Mouse (Mus musculus) liver, embryonic 12.5 days (tissue): ENCODE measurements around the gene Dek. TPM values are rescaled to one million over a fixed set of nuclear protein-coding genes. Genes with fewer than 3 reads are reported as not detected.

Source experiments
- ATAC-seq: fragments of 200-750 bp; cut with Nextera tagmentation; 2 replicates; pipeline ENCODE4 v1.8.0; 2017; ENCODE audit warnings: moderate number of reproducible peaks, mild to moderate bottlenecking, moderate library complexity
- H3K27ac ChIP-seq: fragments of 300-500 bp; sonication (generic); 2 replicates; pipeline ENCODE4 v1.5.1; 2016; ENCODE audit warnings: mild to moderate bottlenecking
- H3K27me3 ChIP-seq: fragments of 300-500 bp; sonication (generic); replicated peaks from 2 replicates; pipeline ENCODE4 v1.6.1; 2016; ENCODE audit warnings: mild to moderate bottlenecking, moderate library complexity
- H3K36me3 ChIP-seq: fragments of 300-500 bp; sonication (generic); 2 replicates; pipeline ENCODE4 v1.6.1; 2016; ENCODE audit warnings: mild to moderate bottlenecking, moderate library complexity
- H3K4me1 ChIP-seq: fragments of 300-500 bp; sonication (generic); 2 replicates; pipeline ENCODE4 v1.6.1; 2016
- H3K4me2 ChIP-seq: fragments of 300-500 bp; sonication (generic); 2 replicates; pipeline ENCODE4 v1.6.1; 2016; ENCODE audit warnings: mild to moderate bottlenecking, moderate library complexity
- H3K4me3 ChIP-seq: fragments of 300-500 bp; sonication (generic); 2 replicates; pipeline ENCODE4 v1.5.1; 2016; ENCODE audit warnings: mild to moderate bottlenecking, moderate library complexity
- H3K9ac ChIP-seq: fragments of 300-500 bp; sonication (generic); 2 replicates; pipeline ENCODE4 v1.6.1; 2016; ENCODE audit warnings: mild to moderate bottlenecking, moderate library complexity
- H3K9me3 ChIP-seq: fragments of 300-500 bp; sonication (generic); replicated peaks from 2 replicates; pipeline ENCODE4 v1.6.1; 2016; ENCODE audit warnings: mild to moderate bottlenecking, moderate library complexity
- WGBS: fragments of 180-500 bp; shearing (Covaris S2); methylation state at CpG from one replicate; pipeline ENCODE4 v1.1.7; 2016; ENCODE audit not compliant: insufficient replicate concordance; 5-methylcytosine and 5-hydroxymethylcytosine counted together
- polyA plus RNA-seq: library from polyadenylated mRNA; unstranded; fragments of >200 nt; fragmentation: Nextera tagmentation; extraction: Ambion mirVana; gene quantifications from 2 replicates; pipeline ENCODE4 v1.2.1, GENCODE M21; 2016

Dek gene
- polyA plus RNA-seq, 1 experiment from 2014 or later = 421 TPM

DNA sequence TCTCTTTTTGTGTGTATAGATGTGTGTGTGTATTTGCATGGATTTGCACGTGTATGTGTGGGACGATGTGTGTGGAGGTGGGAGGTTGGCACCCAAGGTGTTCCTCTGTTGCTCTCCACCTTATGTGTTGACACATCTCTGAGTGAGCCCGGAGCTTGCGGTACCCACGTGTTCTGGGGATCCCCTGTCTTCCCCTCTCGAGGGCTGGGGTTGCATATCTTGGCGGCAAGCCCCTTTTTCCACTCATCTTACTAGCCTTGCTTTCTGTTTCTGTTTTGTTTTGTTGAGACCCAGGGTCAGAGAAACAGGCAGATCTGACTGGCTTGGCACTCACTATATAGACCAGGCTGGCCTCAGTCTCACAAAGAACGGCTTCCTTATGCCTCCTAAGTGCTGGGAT, 27.1 kb upstream of the Dek start:
- Histone ChIP-seq H3K9me3 (no peaks in the 10 kb centered on the region), H3K4me2 (no peak overlapping the region), H3K4me3 (no peak overlapping the region), H3K27ac (no peak overlapping the region), H3K36me3 (no peaks in the 10 kb centered on the region), H3K27me3 (peaks cover 4% of the 10 kb centered on the region; the same call in 1 of the 2 replicates), H3K4me1 (no peaks in the 10 kb centered on the region), H3K9ac (no peak overlapping the region)
- WGBS = 79% methylated on average over 8 of the region's 8 CpGs
- no peak for ATAC-seq

DNA sequence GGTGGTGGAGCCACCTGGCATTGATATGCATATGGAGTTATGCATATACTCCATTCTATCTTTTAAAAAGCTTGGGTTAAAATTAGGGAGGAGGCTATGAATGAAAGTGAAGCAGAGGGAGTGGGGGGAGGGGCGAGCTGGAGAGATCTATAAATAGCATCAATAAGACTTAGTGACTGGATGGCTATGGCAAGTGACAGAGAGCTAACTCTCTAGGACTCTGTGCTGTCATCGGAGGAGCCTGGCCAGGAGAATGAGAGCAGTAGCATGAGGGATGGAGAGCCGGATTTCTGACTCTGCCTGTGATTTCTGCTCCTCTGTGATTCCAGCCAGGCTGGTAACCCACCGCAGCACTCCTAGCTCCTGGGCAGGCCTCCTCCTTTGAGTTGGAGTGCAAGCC, 23.1 kb upstream of the Dek start:
- no peak overlapping the region for H3K9ac ChIP-seq
- H3K36me3 ChIP-seq = no peaks in the 10 kb centered on the region
- H3K4me1 ChIP-seq = 0 out of 2 replicates have a peak, but pooled peaks cover 2% of the 10 kb centered on the region
- WGBS = 56% methylated on average over 4 of the region's 4 CpGs
- ATAC-seq = no peak
- H3K27ac ChIP-seq = no peak overlapping the region
- H3K27me3 ChIP-seq = peaks cover 22% of the 10 kb centered on the region
- no peaks in the 10 kb centered on the region for H3K9me3 ChIP-seq
- H3K4me3 ChIP-seq = no peak overlapping the region
- no peak overlapping the region for H3K4me2 ChIP-seq

DNA sequence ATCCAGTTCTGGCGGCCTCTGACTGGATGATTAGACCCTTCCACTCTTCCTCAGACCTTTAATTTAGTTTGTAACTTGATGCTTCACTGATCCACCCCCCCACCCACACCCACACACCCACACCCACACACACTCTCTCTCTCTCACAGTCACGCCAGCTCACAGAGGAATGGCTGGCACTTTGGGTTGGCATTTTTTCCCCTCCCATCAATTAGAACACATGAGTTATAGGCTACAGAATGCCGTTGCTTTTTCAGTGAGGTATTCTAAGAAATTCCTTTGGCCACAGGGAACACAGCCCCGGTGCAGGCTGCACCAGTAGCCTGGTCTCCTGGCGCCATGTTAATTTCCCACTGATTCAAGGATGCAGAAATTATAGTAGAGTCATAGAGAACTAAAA, 19.6 kb upstream of the Dek start:
- 0 out of 2 replicates have a peak, but pooled peaks cover 7% of the 10 kb centered on the region for H3K4me1 ChIP-seq
- H3K9ac ChIP-seq = no peak overlapping the region
- no peak overlapping the region for H3K4me2 ChIP-seq
- H3K4me3 ChIP-seq = no peak overlapping the region
- WGBS = 60% methylated on average over 5 of the region's 5 CpGs
- no peak for ATAC-seq
- H3K36me3 ChIP-seq = no peaks in the 10 kb centered on the region
- peaks cover 57% of the 10 kb centered on the region for H3K27me3 ChIP-seq
- no peak overlapping the region for H3K27ac ChIP-seq
- H3K9me3 ChIP-seq = no peaks in the 10 kb centered on the region

DNA sequence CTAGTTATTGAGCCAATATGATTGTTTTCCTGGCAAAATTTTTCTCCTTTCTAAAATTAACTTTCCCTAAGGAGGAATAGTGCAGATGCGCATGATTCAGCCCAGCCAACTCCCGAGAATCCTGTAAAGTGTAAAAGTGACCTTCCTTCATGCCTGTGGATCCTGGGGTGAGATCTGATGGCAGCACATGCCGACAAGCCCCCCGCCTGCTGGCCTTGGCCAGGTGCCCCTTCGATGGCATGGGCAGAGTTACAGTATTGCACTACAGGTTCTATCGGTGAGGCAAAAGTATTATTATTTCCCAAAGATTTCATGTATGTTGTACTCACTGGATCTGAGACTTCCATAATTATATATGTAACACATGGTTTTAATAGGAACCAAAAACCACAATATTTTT, 19.0 kb upstream of the Dek start:
- Histone ChIP-seq H3K9me3 (no peaks in the 10 kb centered on the region), H3K4me2 (no peak overlapping the region), H3K4me3 (no peak overlapping the region), H3K27me3 (peaks cover 62% of the 10 kb centered on the region), H3K27ac (no peak overlapping the region), H3K36me3 (no peaks in the 10 kb centered on the region), H3K9ac (no peak overlapping the region), H3K4me1 (0 out of 2 replicates have a peak, but pooled peaks cover 7% of the 10 kb centered on the region)
- no peak for ATAC-seq
- 75% methylated on average over 6 of the region's 6 CpGs for WGBS

DNA sequence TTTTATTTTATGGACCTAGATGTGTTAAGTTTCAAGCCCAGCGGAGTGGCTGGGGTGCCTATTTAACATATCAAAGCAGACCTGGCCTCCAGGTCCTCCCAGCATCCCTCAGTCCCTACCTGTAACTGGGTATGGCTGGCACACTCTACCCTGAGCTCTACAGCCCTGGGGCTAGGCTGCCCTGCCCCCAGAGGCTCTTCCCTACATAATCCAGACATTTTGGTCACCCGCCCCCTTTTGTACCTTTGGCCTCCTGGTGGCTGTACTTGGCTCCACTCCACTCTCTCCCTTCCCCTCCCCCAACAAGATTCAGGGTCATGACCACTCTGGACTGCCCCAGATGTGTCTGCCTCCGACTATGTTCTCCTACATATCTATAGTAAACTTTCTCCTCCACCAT, 18.4 kb upstream of the Dek start:
- ATAC-seq = peak; percentile 44; the same call in 1 of the 2 replicates
- H3K27ac ChIP-seq = no peak overlapping the region
- H3K9me3 ChIP-seq = no peaks in the 10 kb centered on the region
- no peak overlapping the region for H3K4me3 ChIP-seq
- peaks cover 67% of the 10 kb centered on the region for H3K27me3 ChIP-seq
- H3K36me3 ChIP-seq = no peaks in the 10 kb centered on the region
- WGBS = 45% methylated on average over 3 of the region's 3 CpGs
- H3K9ac ChIP-seq = no peak overlapping the region
- H3K4me1 ChIP-seq = 0 out of 2 replicates have a peak, but pooled peaks cover 7% of the 10 kb centered on the region
- H3K4me2 ChIP-seq = no peak overlapping the region

DNA sequence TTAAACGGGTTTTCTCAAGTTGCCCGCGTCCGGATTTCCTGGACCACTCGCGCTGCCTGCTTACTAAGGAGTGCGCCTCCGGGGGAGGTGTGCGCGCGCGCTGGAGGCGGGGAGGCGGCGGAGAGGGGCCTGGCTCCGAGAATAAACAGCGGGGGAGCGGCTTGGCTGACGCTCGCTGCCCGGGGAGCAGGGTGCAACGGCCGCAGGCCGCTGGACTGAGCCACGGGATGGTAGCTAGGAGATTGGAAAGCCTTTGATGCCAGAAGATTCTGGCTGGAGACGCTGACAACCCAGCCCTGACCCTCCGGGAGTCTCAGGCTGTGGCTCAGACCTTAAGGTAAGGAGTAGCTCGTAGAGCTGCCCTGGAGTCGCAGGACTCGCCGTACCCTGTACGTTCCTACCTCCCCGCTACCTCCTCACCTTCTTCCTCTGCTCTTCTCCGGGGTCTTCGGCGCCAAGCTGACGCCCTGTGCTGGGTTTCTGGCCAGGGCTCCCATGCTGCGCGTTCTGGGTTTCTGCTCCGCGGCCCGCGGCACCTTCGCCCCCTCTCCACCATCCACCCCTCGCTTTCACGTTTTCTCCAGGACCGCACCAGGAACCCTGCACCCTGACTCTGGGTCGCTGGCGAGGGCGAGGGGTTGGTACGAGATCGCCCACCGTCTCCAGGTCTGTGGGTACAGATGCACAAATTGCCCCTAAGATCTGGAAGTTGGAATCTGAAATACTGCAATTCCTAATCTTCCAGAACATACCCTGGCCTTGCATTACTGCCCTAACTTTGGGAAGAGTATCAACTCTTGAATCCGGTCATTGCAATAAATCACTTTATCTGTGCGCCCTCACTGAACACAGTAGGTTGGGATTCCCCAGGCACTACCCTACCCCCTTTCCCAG, 16.8 kb upstream of the Dek start, which contains the start of gene Rnf144b:
TSS of gene Rnf144b (plus strand) at position 120 of the 894 bp plus-strand sequence.
- Histone ChIP-seq H3K27me3 (peaks cover 65% of the 10 kb centered on the region), H3K4me3 (peak within 1 kb of the TSS; percentile 51), H3K9me3 (no peaks in the 10 kb centered on the region), H3K36me3 (no peaks in the 10 kb centered on the region), H3K4me1 (0 out of 2 replicates have a peak, but pooled peaks cover 7% of the 10 kb centered on the region), H3K9ac (0 out of 2 replicates have a peak within 1 kb of the TSS, but pooled peaks have one; percentile 4), H3K27ac (no peak within 1 kb of the TSS), H3K4me2 (peak within 1 kb of the TSS; percentile 69)
- ATAC-seq = no peak
- WGBS = 3% methylated on average over 55 of the region's 55 CpGs

DNA sequence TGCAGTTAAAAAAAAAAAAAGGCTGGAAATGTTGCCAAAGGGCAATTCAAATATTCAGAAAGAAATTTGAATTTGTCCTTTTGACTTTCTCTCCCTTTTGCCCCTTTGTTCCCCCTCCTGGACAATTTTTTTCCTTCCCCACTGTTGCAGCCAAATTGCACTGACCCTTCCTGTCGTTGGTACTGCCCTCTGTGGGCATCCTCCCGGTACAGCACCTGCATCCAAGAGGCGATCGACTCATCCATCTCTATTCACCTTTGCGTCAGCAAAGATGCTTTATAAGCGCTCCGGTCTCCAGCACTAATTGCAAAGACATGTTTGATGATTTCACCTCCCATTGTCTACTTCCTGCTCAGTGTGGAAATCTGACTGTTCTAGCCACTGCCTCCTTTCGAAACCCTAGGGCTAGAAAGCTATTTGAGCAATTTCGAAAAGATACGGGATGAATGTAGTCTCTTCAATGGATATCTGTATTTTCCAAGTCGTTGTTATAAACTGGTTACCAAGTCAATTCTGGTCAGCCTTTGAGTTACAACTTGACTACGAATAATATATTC, 15.4 kb upstream of the Dek start:
- ATAC-seq = no peak
- peaks cover 13% of the 10 kb centered on the region for H3K4me1 ChIP-seq

DNA sequence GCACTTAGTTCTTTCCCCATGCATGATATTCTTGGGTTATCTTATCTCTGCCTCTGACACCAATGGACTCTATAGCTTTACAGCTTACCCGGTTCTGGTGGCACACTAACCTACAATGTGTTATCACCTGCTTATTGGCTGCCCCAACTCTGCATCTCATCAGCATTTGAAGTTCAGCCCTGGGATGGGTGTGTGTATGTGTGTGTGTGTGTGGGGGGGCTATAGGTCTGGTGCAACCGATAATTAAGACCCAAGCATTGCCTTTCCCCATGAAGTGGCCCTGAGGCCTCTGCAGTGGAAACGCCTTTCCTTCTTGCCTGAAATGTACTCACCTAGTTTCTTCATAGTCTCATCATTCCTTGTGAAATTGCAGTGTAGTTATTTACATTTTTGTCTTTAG, 10.0 kb upstream of the Dek start:
- peak; percentile 53 for ATAC-seq
- Histone ChIP-seq H3K4me2 (peak overlapping the region; percentile 1; the same call in 1 of the 2 replicates), H3K36me3 (no peaks in the 10 kb centered on the region), H3K27ac (peak overlapping the region; percentile 65), H3K4me1 (peaks cover 51% of the 10 kb centered on the region), H3K9ac (no peak overlapping the region), H3K9me3 (no peaks in the 10 kb centered on the region), H3K27me3 (peaks cover 16% of the 10 kb centered on the region), H3K4me3 (no peak overlapping the region)
- WGBS = 53% methylated on average over 3 of the region's 3 CpGs

More for the DNA sequence above, 15.4 kb upstream of the Dek start:
- Histone ChIP-seq H3K27me3 (peaks cover 65% of the 10 kb centered on the region), H3K4me3 (no peak overlapping the region), H3K27ac (no peak overlapping the region), H3K9ac (no peak overlapping the region), H3K36me3 (no peaks in the 10 kb centered on the region), H3K4me2 (no peak overlapping the region), H3K9me3 (no peaks in the 10 kb centered on the region)
- 43% methylated on average over 12 of the region's 12 CpGs for WGBS

DNA sequence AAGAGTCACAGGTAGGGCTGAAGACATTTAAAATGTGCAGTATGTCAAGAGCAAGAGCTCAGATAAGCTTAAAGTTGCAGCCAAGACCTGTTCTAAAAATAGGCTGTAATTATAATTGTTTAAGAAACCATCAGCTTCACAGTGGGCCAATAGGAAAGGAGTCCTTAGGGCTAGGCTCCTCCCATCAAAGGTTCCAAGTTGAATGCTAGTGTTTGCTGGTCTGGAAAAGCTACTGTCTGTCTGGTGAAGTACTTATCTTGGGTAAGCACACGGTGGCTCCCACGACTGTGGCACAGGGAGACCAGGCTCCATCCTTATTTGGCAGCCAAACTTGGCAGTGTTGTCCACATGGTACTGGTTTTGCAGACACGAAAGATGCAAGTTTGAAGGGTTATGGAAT, 6.9 kb upstream of the Dek start:
- Histone ChIP-seq H3K36me3 (no peaks in the 10 kb centered on the region), H3K4me2 (peak overlapping the region; percentile 58), H3K27me3 (no peaks in the 10 kb centered on the region), H3K9me3 (no peaks in the 10 kb centered on the region), H3K4me1 (peaks cover 82% of the 10 kb centered on the region), H3K4me3 (no peak overlapping the region), H3K27ac (peak overlapping the region; percentile 100), H3K9ac (peak overlapping the region; percentile 62)
- 17% methylated on average over 3 of the region's 3 CpGs for WGBS
- peak; percentile 78 for ATAC-seq

DNA sequence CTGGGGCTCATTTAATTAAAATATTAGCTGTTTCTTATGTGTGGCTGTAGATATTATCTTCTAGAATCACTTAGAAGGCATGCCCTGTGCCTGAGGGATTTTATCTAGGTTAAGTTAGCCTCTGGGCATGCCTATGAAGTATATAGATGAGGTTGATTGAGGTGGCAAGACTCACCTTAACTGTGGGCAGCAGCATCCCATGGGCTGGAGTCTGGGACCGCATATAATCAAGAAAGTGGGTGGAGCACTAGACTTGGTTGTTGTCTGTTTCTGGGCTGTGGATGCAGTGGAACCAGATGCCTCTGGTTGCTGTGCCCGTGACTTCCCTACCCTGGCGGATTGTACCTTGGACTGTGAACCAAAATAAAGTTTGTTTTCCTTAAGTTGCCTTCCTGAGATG, 6.1 kb upstream of the Dek start:
- no peaks in the 10 kb centered on the region for H3K36me3 ChIP-seq
- peaks cover 91% of the 10 kb centered on the region for H3K4me1 ChIP-seq
- peak; percentile 3; the same call in 1 of the 2 replicates for ATAC-seq
- no peaks in the 10 kb centered on the region for H3K27me3 ChIP-seq
- peak overlapping the region; percentile 100 for H3K27ac ChIP-seq
- WGBS = 62% methylated on average over 3 of the region's 3 CpGs
- H3K9ac ChIP-seq = peak overlapping the region; percentile 62
- no peaks in the 10 kb centered on the region for H3K9me3 ChIP-seq
- peak overlapping the region; percentile 58 for H3K4me2 ChIP-seq
- H3K4me3 ChIP-seq = peak overlapping the region; percentile 1; the same call in 1 of the 2 replicates

DNA sequence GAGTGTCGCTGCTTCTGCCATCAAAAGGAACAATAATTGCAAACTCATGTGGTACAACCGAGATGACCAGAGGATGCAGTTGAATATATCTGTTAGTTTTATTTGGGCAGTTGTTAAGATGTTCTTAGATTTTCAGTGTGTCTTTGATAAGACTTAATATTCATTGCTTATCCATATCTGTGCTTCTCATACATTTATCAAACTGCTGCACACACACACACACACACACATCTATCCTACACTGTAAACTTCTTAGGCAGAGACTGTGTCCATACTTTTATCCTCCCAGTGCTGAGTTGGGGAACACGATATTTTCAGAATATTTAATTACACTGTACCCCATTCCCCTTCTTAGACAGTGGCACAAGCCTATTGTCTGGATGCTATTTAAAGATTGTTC, 5.2 kb upstream of the Dek start:
- peak overlapping the region; percentile 100 for H3K27ac ChIP-seq

DNA sequence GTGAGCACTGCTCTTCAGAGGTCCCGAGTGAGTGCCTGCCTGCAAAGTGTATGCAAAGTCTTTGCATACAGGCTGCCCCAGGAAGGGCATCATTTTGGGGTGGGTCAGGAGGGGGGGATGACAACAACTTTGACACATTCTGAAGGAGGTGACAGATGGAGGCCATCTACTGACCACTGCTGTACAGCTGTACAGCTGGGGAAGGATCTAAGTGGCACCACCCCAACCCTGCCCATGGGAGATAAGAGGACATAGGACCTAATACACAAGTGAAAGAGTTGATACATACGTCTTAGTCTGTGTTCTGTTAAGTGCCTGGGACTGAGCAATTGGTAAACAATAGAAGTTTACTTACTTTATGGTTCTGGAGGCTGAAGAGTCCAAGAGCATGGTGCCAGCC, 3.2 kb upstream of the Dek start:
- peak; percentile 82 for ATAC-seq
- Histone ChIP-seq H3K36me3 (peaks cover 1% of the 10 kb centered on the region), H3K9ac (peak overlapping the region; percentile 99), H3K4me2 (peak overlapping the region; percentile 70), H3K27me3 (no peaks in the 10 kb centered on the region), H3K4me3 (peak overlapping the region; percentile 13; the same call in 1 of the 2 replicates), H3K4me1 (peaks cover 76% of the 10 kb centered on the region), H3K27ac (peak overlapping the region; percentile 100), H3K9me3 (no peaks in the 10 kb centered on the region)
- 34% methylated on average over 2 of the region's 2 CpGs for WGBS

More for the DNA sequence above, 5.2 kb upstream of the Dek start:
- Histone ChIP-seq H3K9ac (peak overlapping the region; percentile 62), H3K27me3 (no peaks in the 10 kb centered on the region), H3K4me2 (peak overlapping the region; percentile 58), H3K4me3 (no peak overlapping the region; the same call in 1 of the 2 replicates), H3K36me3 (no peaks in the 10 kb centered on the region), H3K4me1 (peaks cover 86% of the 10 kb centered on the region), H3K9me3 (no peaks in the 10 kb centered on the region)
- peak; percentile 57 for ATAC-seq
- WGBS = 32% methylated on average over 3 of the region's 3 CpGs
